Mouse (Mus musculus) small intestine, adult 2 months (tissue): ENCODE data around the gene Lin52.

Experiments used
- CTCF ChIP-seq: fragments of 200-500 bp; IDR thresholded peaks from 2 replicates; pipeline ENCODE4 v1.5.1; 2012; ENCODE audit warnings: low read depth, mild to moderate bottlenecking, control low read depth, inconsistent platforms, low read length, moderate library complexity, mixed read lengths; ENCODE audit not compliant: insufficient replicate concordance, insufficient read length; ENCODE audit errors: extremely low read depth
- POLR2A ChIP-seq: fragments of 200-500 bp; IDR thresholded peaks from 2 replicates; pipeline ENCODE4 v1.6.1; 2012; ENCODE audit warnings: low read depth, mild to moderate bottlenecking, control low read depth, inconsistent platforms, low read length, moderate library complexity

DNA sequence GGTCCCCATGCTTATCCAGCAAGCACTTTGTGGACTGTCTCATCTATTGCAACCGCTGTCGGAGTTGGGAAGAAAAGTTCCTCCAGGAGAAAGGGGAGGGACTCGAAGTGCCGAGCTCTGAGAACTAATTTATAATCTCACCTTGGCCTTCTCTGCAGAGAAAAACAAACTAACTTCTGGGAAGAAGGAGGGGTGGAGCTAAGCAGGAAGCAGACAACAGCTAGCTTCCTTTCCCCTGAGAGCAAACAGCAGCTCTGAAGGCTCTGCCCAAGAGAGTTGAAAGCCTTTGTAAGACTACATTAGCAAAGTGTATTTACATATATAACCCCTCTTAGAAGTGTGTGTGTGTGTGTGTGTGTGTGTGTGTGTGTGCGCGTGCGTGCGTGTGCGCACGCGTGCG is 74.2 kb downstream of the Lin52 start:
- no peak for TF ChIP-seq CTCF
- TF ChIP-seq POLR2A: no peak
